Mouse (Mus musculus): ENCODE data around the gene Gm45521.

The Gm45521 gene

GRCm38 (mm10) chr14:7957049-7957448 lies at the start of gene Gm45521:
Gm45521 (plus strand) TSS chr14:7957288.
- DNase-seq (ENCODE audit: low spot score in 2 of 2), result no peak

- no peak for DNase-seq (ENCODE audit: low spot score in 2 of 2)
These were observed 47.6 kb upstream of the Gm45521 start for GRCm38 (mm10) chr14:7909472-7909871.

DNA sequence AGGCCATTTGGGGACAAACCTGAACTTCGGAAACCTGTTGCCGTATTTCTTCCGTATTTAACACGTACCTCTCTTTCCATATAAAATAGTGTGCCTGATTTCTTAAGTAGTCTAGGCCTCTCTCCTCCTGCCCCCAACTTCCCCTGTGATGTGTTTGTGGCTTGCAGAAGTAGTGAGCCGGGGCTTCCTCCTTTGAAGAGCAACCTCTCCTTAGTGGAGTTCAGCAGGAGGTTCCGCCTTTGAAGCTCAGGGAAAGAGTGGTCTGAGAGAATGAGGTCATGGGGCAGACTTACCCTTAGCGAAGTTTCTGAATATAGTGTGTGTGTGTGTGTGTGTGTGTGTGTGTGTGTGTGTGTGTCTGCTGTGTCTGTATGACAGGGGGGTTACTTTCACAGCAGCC lies 43.2 kb upstream of the Gm45521 start:
- no peak for DNase-seq (ENCODE audit: low spot score in 2 of 2)

GRCm38 (mm10) chr14:7914461-7914860 lies 42.6 kb upstream of the Gm45521 start:
- DNase-seq (ENCODE audit: low spot score in 2 of 2), result no peak

GRCm38 (mm10) chr14:7918150-7918991 lies 38.7 kb upstream of the Gm45521 start:
- no peak for DNase-seq (ENCODE audit: low spot score in 2 of 2)

DNA sequence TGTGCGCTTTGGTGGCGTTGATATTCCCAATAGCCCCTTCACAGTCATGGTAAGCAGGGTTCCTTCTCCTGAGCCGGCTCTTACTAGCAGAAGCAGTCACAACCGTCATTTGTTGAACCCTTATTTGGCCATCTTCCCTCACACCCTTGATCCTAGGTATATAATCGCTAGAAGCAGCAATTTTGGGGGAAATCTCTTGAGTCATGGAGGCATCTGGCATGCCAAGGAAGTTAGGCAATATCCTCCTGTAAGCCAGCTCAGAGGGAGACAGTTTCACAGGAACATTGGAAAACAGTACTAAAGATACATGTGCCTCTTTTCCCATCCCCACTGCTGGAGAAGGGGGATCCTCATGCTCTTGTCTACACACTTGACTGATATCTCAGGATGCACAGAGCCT lies 37.8 kb upstream of the Gm45521 start:
- no peak for DNase-seq (ENCODE audit: low spot score in 2 of 2)

GRCm38 (mm10) chr14:7919921-7920320 lies 37.2 kb upstream of the Gm45521 start:
- DNase-seq (ENCODE audit: low spot score in 2 of 2), result no peak

DNA sequence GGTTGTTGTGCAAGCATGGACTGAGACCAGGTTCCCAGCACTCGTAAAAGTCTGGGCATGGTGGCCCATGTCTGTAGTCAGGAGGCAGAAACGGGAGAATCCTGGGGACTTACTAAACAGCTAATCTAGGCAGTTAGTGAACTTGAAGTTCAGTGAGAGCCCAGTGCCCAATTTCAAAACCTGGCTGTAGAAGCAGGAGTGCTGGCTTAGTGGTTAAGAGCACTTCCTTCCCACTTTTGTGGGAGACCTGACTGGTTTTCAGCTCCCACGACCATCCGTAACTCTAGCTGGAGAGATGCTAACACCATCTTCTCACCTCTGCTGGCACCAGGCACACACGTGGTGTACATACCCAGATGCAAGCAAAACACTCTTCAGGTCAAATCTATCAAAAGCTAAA lies 35.6 kb upstream of the Gm45521 start:
- DNase-seq (ENCODE audit: low spot score in 2 of 2), result no peak

- no peak for DNase-seq (ENCODE audit: low spot score in 2 of 2)
These were observed 33.5 kb upstream of the Gm45521 start for GRCm38 (mm10) chr14:7923635-7924034.

- DNase-seq (ENCODE audit: low spot score in 2 of 2), result no peak
These were observed 28.7 kb upstream of the Gm45521 start for GRCm38 (mm10) chr14:7928362-7928761.

GRCm38 (mm10) chr14:7929029-7929428 lies 28.1 kb upstream of the Gm45521 start:
- no peak for DNase-seq (ENCODE audit: low spot score in 2 of 2)

GRCm38 (mm10) chr14:7932151-7932550 lies 24.9 kb upstream of the Gm45521 start:
- no peak for DNase-seq (ENCODE audit: low spot score in 2 of 2)

- DNase-seq (ENCODE audit: low spot score in 2 of 2), result no peak
These were observed 22.9 kb upstream of the Gm45521 start for GRCm38 (mm10) chr14:7934166-7934565.

DNA sequence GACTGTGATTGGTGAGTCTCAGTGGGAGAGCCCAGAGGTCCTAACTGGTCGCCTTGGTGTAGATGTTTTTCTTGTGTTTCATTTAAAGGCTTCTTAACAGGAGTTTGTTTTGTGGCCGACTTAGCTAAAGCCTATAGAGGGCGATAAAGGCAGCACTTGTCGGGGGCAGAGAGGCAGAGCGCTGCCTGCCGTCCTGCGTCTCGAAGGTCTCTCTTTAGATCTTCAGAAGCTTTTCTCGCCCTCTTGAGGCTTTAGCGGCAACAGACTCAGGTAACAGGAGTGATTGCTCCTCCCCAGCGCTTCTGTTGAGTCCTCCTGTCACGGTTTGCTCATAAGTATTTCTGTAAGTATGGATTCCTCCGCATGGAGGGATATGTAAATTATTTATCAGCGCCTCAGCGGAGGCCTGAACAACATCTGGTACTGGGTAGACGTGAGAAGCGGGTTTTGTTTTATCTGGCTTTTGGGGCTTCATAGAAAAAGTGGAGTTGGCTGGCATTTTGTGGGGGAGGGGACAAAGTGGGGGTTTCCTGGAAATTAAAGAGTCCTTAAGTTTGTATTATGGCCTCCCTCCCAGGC lies 19.9 kb upstream of the Gm45521 start:
- DNase-seq (ENCODE audit: low spot score in 2 of 2), result no peak

DNA sequence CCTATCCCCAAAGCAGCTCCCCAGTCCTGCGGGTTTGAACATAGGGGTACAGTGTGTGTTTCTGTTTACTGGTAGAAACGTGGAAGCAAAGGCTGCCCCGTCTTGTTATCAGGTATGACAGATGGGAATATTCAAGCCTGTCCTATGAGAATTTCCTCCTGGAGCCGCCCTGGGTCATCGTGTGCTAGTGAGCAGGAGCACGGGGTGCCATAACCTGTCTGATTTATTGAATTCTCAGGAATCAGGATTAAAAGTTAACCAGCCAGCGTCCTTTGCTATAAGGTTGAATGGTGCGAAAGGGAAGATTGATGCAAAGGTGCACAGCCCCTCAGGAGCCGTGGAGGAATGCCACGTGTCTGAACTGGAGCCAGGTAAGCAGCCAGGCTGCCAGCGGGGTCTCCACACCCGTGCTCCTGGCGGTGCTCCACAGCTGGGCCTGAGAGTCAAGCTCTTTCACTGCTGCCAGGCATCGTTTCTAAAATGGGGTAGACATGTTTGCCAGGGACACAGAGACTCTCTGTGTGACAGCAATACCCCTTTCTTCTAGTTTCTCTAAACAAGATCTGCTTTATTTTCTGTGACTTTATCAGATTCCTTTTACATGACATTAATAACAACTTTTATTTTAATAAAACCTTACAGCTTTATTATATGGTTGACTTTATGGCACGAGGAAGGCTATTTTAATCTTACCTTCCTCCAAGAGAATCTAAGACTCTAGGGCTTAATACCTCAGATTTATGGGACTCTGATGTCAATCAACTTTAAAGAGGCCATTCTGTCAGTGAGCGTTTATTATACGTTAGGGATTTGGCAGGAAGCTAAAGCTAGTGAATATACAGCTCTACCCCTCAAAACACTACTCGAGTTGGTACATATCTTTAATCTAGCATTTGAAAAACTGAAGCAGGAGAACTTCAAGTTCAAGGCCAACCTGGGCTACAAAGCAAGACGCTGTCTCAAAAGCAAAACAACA lies 18.0 kb upstream of the Gm45521 start:
- no peak for DNase-seq (ENCODE audit: low spot score in 2 of 2)

DNA sequence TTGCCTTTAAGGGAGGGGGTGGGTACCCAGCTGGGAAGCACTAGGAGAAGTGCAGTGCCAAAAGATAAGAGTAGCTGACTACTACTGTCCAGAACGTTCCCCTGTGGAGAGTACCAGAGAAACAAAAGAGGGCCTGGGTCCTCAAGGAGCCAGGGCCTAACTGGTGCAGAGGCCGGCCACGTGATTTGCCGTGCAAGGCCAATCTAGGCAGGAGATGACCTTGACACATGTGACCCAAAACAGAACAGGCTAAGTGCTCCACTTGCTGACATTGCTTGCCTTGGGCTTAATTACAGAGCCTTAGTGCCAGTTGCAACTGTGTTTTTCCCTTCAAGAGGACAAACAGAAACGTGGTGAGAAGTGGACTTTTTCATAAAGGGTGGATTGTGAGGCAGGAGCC lies 15.7 kb upstream of the Gm45521 start:
- no peak for DNase-seq (ENCODE audit: low spot score in 2 of 2)

DNA sequence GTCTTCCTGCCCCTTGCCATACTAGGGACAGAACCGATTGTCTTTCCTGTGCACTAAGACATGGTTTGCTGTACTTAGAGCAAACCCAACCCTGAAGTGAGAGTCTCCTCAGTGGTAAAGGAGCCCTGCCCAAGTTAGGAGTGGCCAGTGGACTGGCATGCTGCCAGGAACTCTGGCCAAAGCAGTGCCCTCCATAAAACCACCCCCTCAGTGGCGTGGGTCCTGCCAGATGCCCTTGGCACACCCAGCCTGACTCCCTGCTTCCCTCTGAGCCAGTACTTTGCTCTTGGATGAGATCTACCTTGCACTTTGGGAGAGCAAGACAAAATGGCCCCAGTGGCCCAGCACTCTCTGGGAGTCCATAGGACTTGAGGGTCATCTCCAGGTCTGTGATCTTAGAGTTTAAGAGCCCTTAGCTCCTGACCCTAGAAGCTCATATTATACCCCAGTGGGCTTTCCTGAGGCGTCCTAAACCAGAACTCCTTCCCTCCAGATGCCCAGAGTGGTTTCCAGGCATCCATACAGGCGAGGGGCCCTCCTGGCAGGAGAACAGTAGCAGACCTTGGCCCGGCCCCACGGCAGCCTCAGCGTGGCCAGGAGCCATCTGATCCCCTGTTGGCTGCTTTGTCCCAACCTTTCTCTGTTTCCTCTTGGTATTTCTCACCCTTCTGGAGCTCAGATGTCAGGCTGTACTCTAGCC lies 13.8 kb upstream of the Gm45521 start:
- DNase-seq (ENCODE audit: low spot score in 2 of 2), result peak in 1 of 2 experiments; percentile 29

DNA sequence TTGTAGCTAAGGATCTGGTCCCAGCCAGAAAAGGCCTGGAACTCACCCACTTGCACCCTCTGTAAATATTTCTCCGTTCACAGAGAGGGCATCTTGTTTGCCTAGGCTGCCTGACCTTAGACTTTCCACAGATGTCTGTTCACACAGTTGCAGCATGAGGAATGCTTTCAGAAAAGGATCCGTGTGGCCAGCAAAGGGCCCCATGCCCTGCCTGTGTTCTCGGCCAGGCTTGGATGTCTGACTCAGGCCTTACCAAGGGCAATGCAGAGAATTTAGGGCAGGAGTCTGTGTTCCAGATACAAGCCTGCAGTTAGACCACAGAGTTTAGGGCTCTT lies 13.3 kb upstream of the Gm45521 start:
- DNase-seq (ENCODE audit: low spot score in 2 of 2), result no peak

DNA sequence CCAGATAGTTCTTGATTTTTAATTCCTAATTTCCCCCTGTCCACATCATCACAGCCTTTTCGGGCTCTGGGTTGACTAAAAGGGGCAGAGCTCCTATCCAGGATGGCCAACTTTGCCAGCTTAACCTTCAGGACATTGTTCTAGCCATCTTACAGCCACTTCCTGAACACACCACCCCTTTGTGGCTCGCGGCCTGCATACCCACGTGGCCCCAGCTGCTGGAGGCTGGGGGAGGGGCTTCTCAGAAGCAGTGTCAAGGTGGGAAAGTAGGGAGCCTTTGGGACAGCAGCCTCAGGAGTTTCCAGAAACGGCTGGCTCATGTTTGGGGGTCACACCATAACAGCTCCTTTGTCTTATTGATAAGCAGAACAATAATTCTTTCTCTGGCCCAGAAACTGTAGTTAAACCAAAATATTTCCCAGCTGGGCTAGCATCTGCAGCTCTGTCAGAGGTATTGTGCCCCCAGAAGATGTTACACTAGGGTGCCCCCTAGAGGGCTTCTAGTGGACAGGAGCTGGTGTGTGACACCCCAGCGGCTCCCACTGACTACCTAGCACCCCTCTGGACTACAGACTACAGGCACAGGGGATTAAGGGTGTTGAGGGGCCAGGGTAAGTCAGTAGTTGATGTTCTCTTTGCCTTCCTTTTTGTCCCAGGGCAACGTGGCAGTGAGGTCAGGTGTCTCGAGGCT lies 12.6 kb upstream of the Gm45521 start:
- no peak for DNase-seq (ENCODE audit: low spot score in 2 of 2)

DNA sequence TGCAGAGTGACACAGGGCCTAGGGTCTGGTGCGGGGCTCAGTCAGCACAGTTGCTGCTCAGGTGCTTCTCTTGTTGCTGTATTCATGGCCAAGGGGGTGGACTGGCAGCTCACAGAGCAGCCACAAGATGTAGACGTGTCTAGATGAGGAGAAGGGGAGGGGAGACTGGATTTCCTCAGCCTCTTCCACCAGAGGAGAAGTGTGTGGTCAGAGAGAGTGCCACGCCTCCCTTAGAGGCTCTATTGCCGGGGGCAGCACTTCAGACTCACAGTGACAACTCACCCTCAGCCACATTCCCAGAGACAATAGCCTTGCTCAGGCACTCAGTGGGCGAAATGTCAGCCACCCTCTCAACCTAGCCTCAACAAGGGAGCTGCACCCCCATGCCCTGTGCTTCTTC lies 11.8 kb upstream of the Gm45521 start:
- no peak for DNase-seq (ENCODE audit: low spot score in 2 of 2)

GRCm38 (mm10) chr14:7951234-7951633 lies 5.9 kb upstream of the Gm45521 start:
- no peak for DNase-seq (ENCODE audit: low spot score in 2 of 2)

Data from urinary bladder, postnatal 36 days (tissue).